Mouse (Mus musculus): ENCODE results near the gene Krr1. TPM values are rescaled to one million over a fixed set of nuclear protein-coding genes. Genes with fewer than 3 reads are reported as not detected.
A peak's percentile ranks its signal among the peaks of the same experiment; 100 is the strongest.
"Not testable (repeated sequence)": the region's sequence is repeated elsewhere in the genome, so short reads cannot be mapped to it uniquely, and the experiment has no call there.

The Krr1 gene
- total RNA-seq, 2 experiments from 2014 or later, result 24.1 to 27.0 TPM

DNA sequence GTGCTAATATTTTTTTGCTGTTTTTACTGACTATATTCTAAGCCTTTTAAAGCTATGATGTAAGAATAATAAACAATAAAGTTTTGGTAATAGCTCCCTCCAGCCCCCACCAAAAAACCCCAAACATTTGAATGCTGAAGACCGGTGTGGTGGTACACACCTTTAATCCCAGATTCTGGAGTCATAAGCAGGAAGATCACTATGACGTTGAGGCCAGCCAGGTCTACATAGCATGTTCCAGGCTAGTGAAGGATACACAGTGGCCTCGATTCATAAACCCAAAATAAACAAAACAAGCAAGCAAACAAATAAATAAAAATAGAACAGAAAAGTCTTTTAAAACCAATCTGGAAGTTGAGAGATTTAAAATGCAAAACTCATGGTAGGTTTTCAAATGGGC is 535 bp upstream of the Krr1 start:
- no peak for DNase-seq (ENCODE audit: low spot score)

DNA sequence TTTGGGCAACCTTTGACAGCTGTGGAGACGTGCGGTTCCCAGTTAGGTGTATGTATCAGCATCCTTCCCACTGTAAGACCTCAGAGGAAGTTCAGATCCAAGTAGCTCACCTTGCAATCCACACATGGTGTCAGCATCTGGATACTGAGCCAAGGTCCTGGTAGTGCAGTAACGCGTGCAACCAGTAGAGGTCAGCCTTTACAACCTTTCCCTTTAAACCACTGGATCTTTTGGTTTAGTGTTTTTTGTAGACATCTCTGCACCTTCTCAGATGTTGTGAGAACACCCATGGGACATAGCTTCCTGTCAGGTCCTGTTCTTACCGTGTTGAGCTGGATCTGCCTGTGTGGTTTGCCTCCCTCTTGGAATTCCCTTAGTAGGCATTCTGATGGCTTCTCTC is 5.1 kb downstream of the Krr1 start:
- DNase-seq (ENCODE audit: low spot score), result peak; percentile 51

- DNase-seq (ENCODE audit: low spot score), result no peak
Measured at GRCm38 (mm10) chr10:111983070-111983469, 10.6 kb downstream of the Krr1 start.

- no peak for DNase-seq (ENCODE audit: low spot score)
Measured at GRCm38 (mm10) chr10:111986453-111986852, 14.0 kb downstream of the Krr1 start.

- DNase-seq (ENCODE audit: low spot score), result no peak
Measured at GRCm38 (mm10) chr10:111995803-111996548, 23.5 kb downstream of the Krr1 start.

DNA sequence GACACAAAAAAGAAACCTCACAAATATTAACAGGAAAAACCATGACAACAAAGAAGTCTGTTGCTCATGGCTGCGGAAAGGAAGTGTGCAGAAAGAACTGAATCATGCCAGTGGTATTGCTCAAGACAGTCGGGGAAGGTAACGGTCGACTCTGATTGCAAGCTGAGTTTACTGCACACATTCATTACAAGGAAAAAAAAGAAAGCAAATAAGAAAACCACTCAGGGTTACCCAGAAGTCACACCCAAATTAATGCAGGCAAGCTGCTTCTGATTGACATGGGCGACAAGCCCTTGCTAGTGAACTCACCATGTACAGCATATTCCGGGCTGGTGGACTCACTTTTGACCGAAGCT is 24.1 kb downstream of the Krr1 start:
- DNase-seq (ENCODE audit: low spot score), result no peak

DNA sequence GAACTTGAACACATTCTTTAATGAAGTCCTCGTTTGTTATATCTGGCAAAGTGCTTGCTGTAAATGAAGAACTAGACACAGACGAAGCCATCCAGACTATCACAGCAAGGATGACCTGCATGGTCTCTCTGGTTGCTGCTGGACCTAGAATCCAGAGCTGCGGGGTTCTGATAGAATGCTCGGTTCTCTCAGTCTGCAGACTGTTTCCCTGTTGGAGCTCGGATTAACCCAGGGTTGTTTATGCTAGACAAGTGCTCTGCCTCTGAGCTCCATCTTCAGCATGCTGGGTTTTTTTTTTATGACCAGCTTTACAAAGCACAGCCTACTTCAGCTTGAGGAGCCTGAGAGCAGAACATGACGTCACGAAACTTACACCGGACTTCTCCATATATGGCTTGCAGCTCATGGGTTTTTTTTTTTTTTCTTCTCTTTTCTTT is 24.5 kb downstream of the Krr1 start:
- no peak for DNase-seq (ENCODE audit: low spot score)

DNA sequence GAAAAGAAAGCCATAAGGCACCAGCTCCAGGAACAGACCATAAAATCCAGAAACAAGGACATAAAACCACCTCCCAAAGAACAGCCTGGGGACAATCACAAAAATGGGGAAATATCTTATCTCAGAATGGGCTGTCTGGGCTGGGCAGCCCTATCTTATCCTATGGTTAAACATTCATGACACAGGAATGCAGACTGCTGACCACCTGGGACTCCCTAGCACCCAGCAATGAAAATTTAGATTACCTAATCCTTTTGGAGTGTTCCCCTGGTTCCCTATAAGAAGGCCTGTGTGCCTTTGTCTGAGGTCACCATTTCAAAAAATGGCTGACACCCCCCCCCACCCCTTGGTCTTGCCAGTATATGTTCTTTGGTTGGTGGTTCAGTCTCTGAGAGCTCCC is 25.2 kb downstream of the Krr1 start:
- no peak for DNase-seq (ENCODE audit: low spot score)

DNA sequence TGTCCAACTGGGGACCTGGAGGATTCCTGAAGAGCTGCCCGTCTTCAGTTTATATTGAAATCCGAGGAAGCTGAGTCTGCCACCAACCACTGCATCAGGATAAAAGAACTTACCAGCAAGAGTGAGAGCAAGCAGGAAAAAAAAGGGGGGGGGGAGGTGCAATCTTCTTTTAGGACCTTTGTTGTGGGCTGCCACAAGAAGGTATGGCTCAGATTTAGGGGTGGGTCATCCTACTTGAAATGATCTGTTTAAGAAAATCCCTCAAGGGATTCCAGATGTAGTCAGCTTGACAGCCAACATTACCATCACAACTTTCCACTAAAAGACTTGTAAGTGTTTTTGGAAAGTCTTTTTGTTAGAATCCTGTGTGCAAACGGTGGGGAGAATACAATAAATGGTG is 27.3 kb downstream of the Krr1 start:
- DNase-seq (ENCODE audit: low spot score), result no peak

DNA sequence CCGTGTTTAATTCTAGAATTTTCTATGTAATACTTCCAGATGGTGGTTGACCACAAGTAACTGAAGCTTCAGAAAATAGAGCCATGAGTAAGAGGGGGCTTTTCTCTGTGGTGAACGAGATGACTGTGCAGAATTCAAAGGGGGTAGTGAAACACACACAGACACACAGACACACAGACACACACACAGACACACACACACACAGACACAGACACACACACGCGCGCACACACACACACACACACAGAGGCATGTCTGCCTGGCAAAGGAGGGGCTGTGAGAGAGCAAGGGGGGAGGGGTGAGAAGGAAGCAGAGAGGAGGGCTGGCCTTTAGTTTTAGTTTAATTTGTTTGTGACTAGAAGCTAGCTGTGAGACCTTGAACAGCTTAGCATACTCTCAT is 28.1 kb downstream of the Krr1 start:
- no peak for DNase-seq (ENCODE audit: low spot score)

DNA sequence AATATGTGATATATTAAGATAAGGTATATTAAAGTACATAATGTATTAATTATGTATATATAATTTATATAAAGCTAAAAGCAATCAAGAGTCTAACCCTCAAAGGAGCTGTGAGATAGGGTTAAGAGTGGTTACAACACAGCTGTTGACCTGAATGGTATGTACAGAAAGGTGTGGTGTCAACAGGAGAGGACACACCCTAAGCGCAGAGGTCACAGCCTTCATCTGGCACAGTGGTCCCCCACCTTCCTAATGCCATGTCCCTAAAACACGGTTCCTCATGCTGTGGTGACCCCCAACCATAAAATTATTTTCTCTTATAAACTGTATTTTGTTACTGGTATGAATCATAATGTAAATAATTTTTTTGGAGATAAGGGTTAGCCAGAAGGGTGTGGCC is 28.9 kb downstream of the Krr1 start:
- DNase-seq (ENCODE audit: low spot score), result no peak

GRCm38 (mm10) chr10:112001756-112002520 is 29.5 kb downstream of the Krr1 start:
- DNase-seq (ENCODE audit: low spot score), result no peak

GRCm38 (mm10) chr10:112002544-112003215 is 30.2 kb downstream of the Krr1 start, which contains the start of gene Glipr1:
Gene Glipr1, minus strand, starts transcription at chr10:112002631.
- peak; percentile 13 for DNase-seq (ENCODE audit: low spot score)

- not testable (repeated sequence) for DNase-seq (ENCODE audit: low spot score)
Measured at GRCm38 (mm10) chr10:112009511-112009910, 37.0 kb downstream of the Krr1 start.

DNA sequence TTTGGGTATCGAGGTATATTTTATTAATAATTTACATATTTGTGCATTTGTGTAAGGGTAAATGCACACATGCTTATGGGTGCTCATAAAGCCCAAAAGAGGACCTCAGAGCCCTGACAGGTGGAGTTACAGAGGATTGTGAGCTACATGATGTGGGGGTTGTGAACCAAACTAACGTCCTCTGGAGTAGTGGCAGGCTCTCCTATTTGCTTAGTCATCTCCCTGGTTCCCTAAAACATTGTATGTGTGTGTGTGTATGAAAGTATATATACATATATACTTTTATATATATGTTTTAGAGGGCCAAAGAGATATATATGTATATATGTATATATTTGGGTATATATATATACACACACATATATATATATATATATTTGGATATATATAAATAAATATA is 51.1 kb downstream of the Krr1 start:
- DNase-seq (ENCODE audit: low spot score), result no peak

DNA sequence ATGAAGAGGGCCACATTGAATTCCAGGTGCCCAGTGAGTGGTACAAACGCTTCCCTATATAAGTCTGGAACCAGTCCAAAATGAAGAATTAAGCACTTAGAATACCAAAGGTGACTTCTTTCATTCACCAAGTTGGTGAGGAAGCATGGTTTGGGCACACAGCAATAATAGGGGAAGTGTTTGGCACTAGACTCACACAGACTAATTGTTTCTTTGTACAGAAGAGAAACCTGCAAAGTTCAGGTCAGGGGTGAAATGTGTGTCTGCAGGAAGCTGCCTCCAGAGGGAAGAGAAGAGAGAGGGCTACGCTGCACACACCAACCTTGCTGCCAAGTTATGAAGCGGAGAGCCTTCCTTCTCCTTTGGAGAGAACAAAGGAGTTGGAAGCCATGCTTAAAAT is 56.2 kb downstream of the Krr1 start:
- DNase-seq (ENCODE audit: low spot score), result not testable (repeated sequence)

Other genes starting within 250 kb of the Krr1 start
- gene Glipr1, start 30.0 kb downstream of the Krr1 start, total RNA-seq (2021), result under 1 TPM in 1 of 2 experiments, not detected in 1; 0.21 TPM
- not detected for gene Glipr1l1, start 87.5 kb downstream of the Krr1 start, total RNA-seq (2021)
- gene Glipr1l2, start 110.7 kb downstream of the Krr1 start, total RNA-seq (2021), result not detected
- not detected for gene Glipr1l3, start 187.7 kb downstream of the Krr1 start, total RNA-seq (2021)
- gene Caps2, start 191.0 kb downstream of the Krr1 start, total RNA-seq (2021), result not detected